Mouse (Mus musculus): ENCODE data around the gene Slc22a3.

Slc22a3 gene

GRCm38 (mm10) chr17:12507654-12508204 is at the start of gene Slc22a3:
TSS of gene Slc22a3 (minus strand) at chr17:12507704.
- no peak for DNase-seq (ENCODE audit: low spot score in 2 of 2)

- peak; percentile 54 to 77 for DNase-seq (ENCODE audit: low spot score in 2 of 2)
These were observed 27.0 kb upstream of the Slc22a3 start for GRCm38 (mm10) chr17:12534353-12535145.

- DNase-seq (ENCODE audit: low spot score in 2 of 2), result peak; percentile 43 to 78
These were observed 24.6 kb upstream of the Slc22a3 start for GRCm38 (mm10) chr17:12532115-12532514.

GRCm38 (mm10) chr17:12530081-12530480 is 22.6 kb upstream of the Slc22a3 start:
- no peak for DNase-seq (ENCODE audit: low spot score in 2 of 2)

GRCm38 (mm10) chr17:12529384-12529985 is 22.0 kb upstream of the Slc22a3 start:
- peak in 1 of 2 experiments; percentile 28 for DNase-seq (ENCODE audit: low spot score in 2 of 2)

GRCm38 (mm10) chr17:12519089-12519488 is 11.6 kb upstream of the Slc22a3 start:
- DNase-seq (ENCODE audit: low spot score in 2 of 2), result no peak

GRCm38 (mm10) chr17:12518194-12518593 is 10.7 kb upstream of the Slc22a3 start:
- no peak for DNase-seq (ENCODE audit: low spot score in 2 of 2)

- DNase-seq (ENCODE audit: low spot score in 2 of 2), result no peak
These were observed 6.5 kb upstream of the Slc22a3 start for GRCm38 (mm10) chr17:12513997-12514396.

- DNase-seq (ENCODE audit: low spot score in 2 of 2), result no peak
These were observed 5.8 kb upstream of the Slc22a3 start for GRCm38 (mm10) chr17:12513107-12513923.

- DNase-seq (ENCODE audit: low spot score in 2 of 2), result no peak
These were observed 3.7 kb upstream of the Slc22a3 start for GRCm38 (mm10) chr17:12511193-12511592.

- no peak for DNase-seq (ENCODE audit: low spot score in 2 of 2)
These were observed 872 bp upstream of the Slc22a3 start for GRCm38 (mm10) chr17:12508376-12508775.

GRCm38 (mm10) chr17:12506903-12507563 is 471 bp downstream of the Slc22a3 start:
- no peak for DNase-seq (ENCODE audit: low spot score in 2 of 2)

- no peak for DNase-seq (ENCODE audit: low spot score in 2 of 2)
These were observed 1.8 kb downstream of the Slc22a3 start for GRCm38 (mm10) chr17:12505708-12506107.

GRCm38 (mm10) chr17:12499426-12499825 is 8.1 kb downstream of the Slc22a3 start:
- no peak for DNase-seq (ENCODE audit: low spot score in 2 of 2)

- no peak for DNase-seq (ENCODE audit: low spot score in 2 of 2)
These were observed 11.9 kb downstream of the Slc22a3 start for GRCm38 (mm10) chr17:12495558-12495957.

GRCm38 (mm10) chr17:12491591-12491990 is 15.9 kb downstream of the Slc22a3 start:
- DNase-seq (ENCODE audit: low spot score in 2 of 2), result no peak

- no peak for DNase-seq (ENCODE audit: low spot score in 2 of 2)
These were observed 17.6 kb downstream of the Slc22a3 start for GRCm38 (mm10) chr17:12489888-12490287.

GRCm38 (mm10) chr17:12485657-12486056 is 21.8 kb downstream of the Slc22a3 start:
- DNase-seq (ENCODE audit: low spot score in 2 of 2), result no peak

GRCm38 (mm10) chr17:12479416-12479815 is 28.1 kb downstream of the Slc22a3 start:
- DNase-seq (ENCODE audit: low spot score in 2 of 2), result no peak

GRCm38 (mm10) chr17:12474509-12475083 is 32.9 kb downstream of the Slc22a3 start:
- DNase-seq (ENCODE audit: low spot score in 2 of 2), result no peak

- DNase-seq (ENCODE audit: low spot score in 2 of 2), result no peak
These were observed 35.0 kb downstream of the Slc22a3 start for GRCm38 (mm10) chr17:12472547-12472946.
